Mouse (Mus musculus) cerebellum, adult 2 months (tissue): ENCODE measurements around the gene Acp5.

Source experiments
- CTCF ChIP-seq: fragments of 200-500 bp; IDR thresholded peaks from 2 replicates; pipeline ENCODE4 v1.5.1; 2011; ENCODE audit warnings: low read depth, mild to moderate bottlenecking, control low read depth, low read length, moderate library complexity, borderline replicate concordance; ENCODE audit not compliant: insufficient read depth
- POLR2A ChIP-seq: fragments of 200-500 bp; IDR thresholded peaks from 2 replicates; pipeline ENCODE4 v1.6.1; 2011; ENCODE audit warnings: low read length, control low read depth, borderline replicate concordance; ENCODE audit not compliant: insufficient read depth

DNA sequence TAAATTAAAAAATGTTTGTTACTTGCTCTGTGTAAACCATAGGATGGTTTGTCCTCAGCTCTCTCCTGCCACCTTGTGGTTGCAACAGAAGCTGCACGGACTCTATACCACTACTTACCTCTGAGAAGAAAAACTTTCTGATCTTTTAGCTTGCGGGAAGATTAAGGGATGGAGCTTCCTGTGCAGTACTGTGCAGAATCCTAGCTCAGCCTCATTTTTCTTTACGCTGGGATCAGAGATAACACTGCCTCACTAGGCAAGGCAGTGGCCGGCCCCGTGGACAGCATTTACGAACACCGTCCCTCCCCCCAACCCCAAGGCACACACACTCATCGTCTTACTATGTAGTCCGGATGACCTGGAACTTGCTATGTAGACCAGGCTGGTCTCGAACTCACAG is 20.1 kb upstream of the Acp5 start:
- TF ChIP-seq POLR2A (no peak), CTCF (peak; percentile 72)
